Mouse (Mus musculus) heart, postnatal 0 days (tissue): ENCODE results near the gene Etfdh.

ENCODE experiments used
- CTCF ChIP-seq: IDR thresholded peaks from 2 replicates; pipeline ENCODE4 v1.5.1; 2016; ENCODE audit warnings: antibody characterized with exemption, control low read depth, low read depth
- EP300 ChIP-seq: IDR thresholded peaks from 2 replicates; pipeline ENCODE4 v1.6.1; 2016; ENCODE audit warnings: antibody characterized with exemption, low read depth

DNA sequence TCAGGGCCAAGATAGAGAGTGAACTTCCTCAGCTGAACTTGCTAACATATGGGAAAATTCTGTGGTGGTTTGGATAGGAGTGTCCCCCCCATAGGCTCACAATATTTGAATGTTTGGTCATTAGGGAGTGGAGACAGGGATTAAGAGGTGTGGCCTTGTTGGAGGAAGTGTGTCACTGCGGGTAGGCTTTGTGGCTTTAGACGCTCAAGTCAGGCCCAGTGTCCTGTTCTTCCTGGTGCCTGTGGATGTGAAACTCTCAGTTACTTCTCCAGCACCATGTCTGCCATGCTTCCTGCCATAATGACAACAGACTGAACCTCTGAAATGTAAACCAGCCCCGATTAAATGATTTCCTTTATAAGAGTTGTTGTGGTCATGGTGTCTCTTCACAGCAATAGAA is 47.1 kb upstream of the Etfdh start:
- TF ChIP-seq CTCF (no peak), EP300 (no peak)
